Mouse (Mus musculus) ES-E14 (cell line): ENCODE results near the gene Maff. TPM values are rescaled to one million over a fixed set of nuclear protein-coding genes. Genes with fewer than 3 reads are reported as not detected.

ENCODE experiments used
- DNase-seq: peaks from one replicate; pipeline ENCODE4 v3.0.0-alpha.2; 2013; ENCODE audit warnings: low read depth, low spot score
- H3K27ac ChIP-seq: 2 replicates; pipeline ENCODE4 v1.5.1; 2012; ENCODE audit warnings: low read depth, mild to moderate bottlenecking, low read length, moderate library complexity, mixed read lengths; ENCODE audit not compliant: poor library complexity, insufficient read depth, severe bottlenecking
- H3K36me3 ChIP-seq: 2 replicates; pipeline ENCODE4 v1.6.1; 2012; ENCODE audit warnings: mild to moderate bottlenecking, low read length, moderate library complexity, mixed read lengths; ENCODE audit not compliant: control insufficient read depth, poor library complexity, insufficient read depth, severe bottlenecking
- H3K4me1 ChIP-seq, 2 experiments: fragments of 150-350 bp in 1 of 2; sonication (generic) in 1 of 2; 2 replicates each; pipeline ENCODE4 v1.6.1; 2012; ENCODE audit warnings: low read length in 2 of 2, mild to moderate bottlenecking in 1 of 2, mixed read lengths in 1 of 2; ENCODE audit not compliant: control insufficient read depth in 2 of 2, insufficient read depth in 2 of 2, poor library complexity in 1 of 2
- H3K4me3 ChIP-seq, 2 experiments: fragments of 150-350 bp in 1 of 2; sonication (generic) in 1 of 2; 2 replicates each; pipeline ENCODE4 v1.5.1; 2012; ENCODE audit warnings: low read length in 2 of 2, low read depth in 1 of 2, mild to moderate bottlenecking in 1 of 2, mixed read lengths in 1 of 2; ENCODE audit not compliant: insufficient read depth in 1 of 2, poor library complexity in 1 of 2, severe bottlenecking in 1 of 2
- H3K9ac ChIP-seq: 2 replicates; pipeline ENCODE4 v1.6.1; 2012; ENCODE audit warnings: low read depth, mild to moderate bottlenecking, low read length, mixed read lengths; ENCODE audit not compliant: poor library complexity, insufficient read depth, severe bottlenecking
- H3K9me3 ChIP-seq: fragments of 150-350 bp; sonication (generic); 2 replicates; pipeline ENCODE4 v1.6.1; 2012; ENCODE audit warnings: low read depth, mild to moderate bottlenecking, low read length; ENCODE audit not compliant: control insufficient read depth, insufficient read depth
- CHD2 ChIP-seq: IDR thresholded peaks from 2 replicates; pipeline ENCODE4 v1.6.1; 2014; ENCODE audit warnings: mild to moderate bottlenecking, low read depth, low read length, inconsistent platforms
- HCFC1 ChIP-seq: IDR thresholded peaks from 2 replicates; pipeline ENCODE4 v1.6.1; 2012; ENCODE audit warnings: low read length, inconsistent platforms, borderline replicate concordance; ENCODE audit not compliant: insufficient read depth
- MAFK ChIP-seq: IDR thresholded peaks from 2 replicates; pipeline ENCODE4 v1.6.1; 2014; ENCODE audit warnings: mild to moderate bottlenecking, low read depth, low read length, inconsistent platforms; ENCODE audit not compliant: insufficient read depth
- ZC3H11A ChIP-seq: IDR thresholded peaks from 2 replicates; pipeline ENCODE4 v1.6.1; 2012; ENCODE audit warnings: low read depth, mild to moderate bottlenecking, inconsistent platforms, low read length, borderline replicate concordance
- ZNF384 ChIP-seq: IDR thresholded peaks from 2 replicates; pipeline ENCODE4 v1.6.1; 2012; ENCODE audit warnings: low read depth, low read length, inconsistent platforms
- in situ Hi-C, 2 experiments: fragments of 600-800 bp; cut with MboI; formaldehyde crosslinking; loops; one replicate each; pipeline ENCODE4 v1.15.1; 2025; ENCODE audit warnings: low sequenced_read_pairs in 2 of 2, inconsistent platforms in 1 of 2; ENCODE audit not compliant: unreplicated experiment in 2 of 2
- total RNA-seq: library from RNA; depleted of rRNA; stranded (reverse); fragments of 300-350 nt; gene quantifications from 2 replicates; pipeline ENCODE4 v1.2.3, GENCODE M21; 2012

The Maff gene
- total RNA-seq, 1 experiment, result 13.2 TPM

DNA sequence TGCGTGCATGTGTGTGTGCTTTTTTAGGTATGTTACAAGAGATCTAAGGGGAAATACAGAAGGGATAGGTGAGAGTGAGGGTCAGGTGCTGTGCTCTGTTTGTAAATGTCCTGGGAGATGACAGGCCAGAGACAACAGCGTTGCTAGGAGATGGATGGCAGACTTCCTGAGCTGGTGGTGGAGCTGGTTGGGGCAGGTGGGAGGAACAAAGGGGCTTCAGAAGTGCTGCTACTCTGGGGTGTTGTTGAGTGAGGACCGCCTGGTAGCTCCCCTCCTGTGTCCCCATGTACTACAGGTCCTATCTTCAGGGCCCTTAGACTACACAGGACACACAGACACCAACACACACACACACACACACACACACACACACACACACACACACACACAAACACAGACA, 28.3 kb downstream of the Maff start:
- in situ Hi-C loops, result no loop called here
- no peak overlapping the region for H3K9ac ChIP-seq
- H3K4me3 ChIP-seq, result no peak overlapping the region
- no peak overlapping the region for H3K27ac ChIP-seq
- TF ChIP-seq ZC3H11A (no peak), MAFK (no peak), HCFC1 (no peak), ZNF384 (no peak), CHD2 (no peak)
- no peaks in the 10 kb centered on the region for H3K9me3 ChIP-seq
- DNase-seq, result no peak
- peaks cover 2 to 17% of the 10 kb centered on the region in 2 experiments; a peak in 1 of 4 replicates for H3K4me1 ChIP-seq
- H3K36me3 ChIP-seq, result peaks cover 56% of the 10 kb centered on the region

DNA sequence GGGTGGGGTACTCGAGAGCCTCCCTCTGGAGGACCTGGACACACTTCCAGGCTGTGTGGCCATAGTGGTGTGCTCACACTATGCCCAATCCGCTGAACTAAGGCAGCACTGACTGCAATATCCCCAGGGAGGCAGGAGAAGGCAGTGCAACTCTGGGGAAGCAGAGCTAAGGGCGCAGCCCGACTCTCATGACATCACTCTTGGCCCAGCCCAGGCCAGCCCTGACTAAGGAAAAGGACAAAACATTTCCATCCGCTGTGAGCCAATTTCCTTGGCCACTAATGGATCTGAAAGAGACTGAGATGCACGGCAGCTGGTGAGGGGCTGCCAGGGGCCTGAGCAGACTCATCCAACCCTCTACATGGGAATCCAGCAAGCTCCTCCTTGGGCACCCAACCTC, 31.3 kb downstream of the Maff start:
- H3K4me3 ChIP-seq, result no peak overlapping the region
- in situ Hi-C loops, result no loop called here
- H3K4me1 ChIP-seq, result peaks cover 2 to 24% of the 10 kb centered on the region in 2 experiments; a peak in 1 of 4 replicates
- peaks cover 39% of the 10 kb centered on the region for H3K36me3 ChIP-seq
- H3K27ac ChIP-seq, result no peak overlapping the region
- no peaks in the 10 kb centered on the region for H3K9me3 ChIP-seq
- no peak overlapping the region for H3K9ac ChIP-seq
- TF ChIP-seq MAFK (no peak), HCFC1 (no peak), ZC3H11A (no peak), CHD2 (no peak), ZNF384 (no peak)
- DNase-seq, result no peak

DNA sequence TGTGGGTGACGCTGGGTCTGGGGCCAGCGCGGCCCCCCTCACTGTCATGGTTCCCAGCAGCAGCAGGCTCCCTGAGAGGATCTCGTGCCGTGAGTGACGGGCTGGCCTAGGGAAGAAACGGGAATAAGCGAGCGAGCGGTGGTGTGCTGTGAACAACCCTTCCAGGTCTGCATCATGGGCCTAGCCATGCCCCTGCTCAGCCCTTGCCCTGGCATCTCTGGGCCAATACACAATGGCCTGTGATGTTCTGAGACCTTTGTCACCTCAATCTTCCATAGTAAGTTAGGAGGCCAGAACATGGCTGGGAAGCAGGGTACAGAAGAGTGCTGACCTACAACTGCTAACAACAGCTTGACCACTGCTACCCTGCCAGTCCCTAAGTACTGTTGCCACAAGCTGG, 32.2 kb downstream of the Maff start:
- Histone ChIP-seq H3K4me3 (no peak overlapping the region), H3K9ac (no peak overlapping the region), H3K27ac (no peak overlapping the region), H3K4me1 (peaks cover 2 to 24% of the 10 kb centered on the region in 2 experiments; a peak in 1 of 4 replicates), H3K36me3 (peaks cover 31% of the 10 kb centered on the region), H3K9me3 (no peaks in the 10 kb centered on the region)
- TF ChIP-seq MAFK (no peak), HCFC1 (no peak), CHD2 (no peak), ZC3H11A (no peak), ZNF384 (no peak)
- in situ Hi-C loops, result no loop called here
- DNase-seq, result no peak

DNA sequence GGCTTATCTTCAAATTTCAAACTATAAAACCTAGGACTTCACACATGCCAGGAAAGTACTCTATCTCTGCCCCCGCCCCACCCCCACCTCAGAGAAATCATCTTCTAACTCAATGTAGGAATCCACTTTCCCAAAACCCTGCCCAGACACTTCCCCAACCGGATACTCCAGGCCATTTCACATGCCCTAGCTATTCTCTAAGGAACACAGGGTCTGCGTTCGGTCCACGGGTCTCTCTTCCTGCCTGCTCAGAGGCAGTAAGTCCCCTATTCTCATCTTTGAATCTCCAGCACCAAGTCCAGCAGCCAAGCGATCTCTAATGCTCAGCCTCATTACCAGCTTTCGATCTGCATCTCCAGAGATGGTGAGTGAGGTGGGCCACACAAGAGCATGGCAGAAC, 33.2 kb downstream of the Maff start:
- H3K36me3 ChIP-seq, result peaks cover 26% of the 10 kb centered on the region

More for the DNA sequence above, 33.2 kb downstream of the Maff start:
- TF ChIP-seq ZC3H11A (no peak), MAFK (no peak), ZNF384 (no peak), CHD2 (no peak), HCFC1 (no peak)
- no peaks in the 10 kb centered on the region for H3K9me3 ChIP-seq
- no peak overlapping the region for H3K9ac ChIP-seq
- H3K4me3 ChIP-seq, result no peak overlapping the region
- H3K27ac ChIP-seq, result no peak overlapping the region
- H3K4me1 ChIP-seq, result peaks cover 2 to 20% of the 10 kb centered on the region in 2 experiments; a peak in 1 of 4 replicates
- DNase-seq, result no peak
- in situ Hi-C loops, result no loop called here
